Mouse (Mus musculus): Measurements from ENCODE around the gene Myo9b. TPM values are rescaled to one million over a fixed set of nuclear protein-coding genes. Genes with fewer than 3 reads are reported as not detected.
"Not testable (repeated sequence)": the region's sequence is repeated elsewhere in the genome, so short reads cannot be mapped to it uniquely, and the experiment has no call there.

Gene Myo9b
- total RNA-seq, 2 experiments from 2014 or later = 17.6 to 25.9 TPM

- DNase-seq = no peak
Measured at GRCm38 (mm10) chr8:71296784-71297183, 24.3 kb downstream of the Myo9b start.

GRCm38 (mm10) chr8:71297439-71297838, 24.9 kb downstream of the Myo9b start:
- no peak for DNase-seq

- DNase-seq = no peak
Measured at GRCm38 (mm10) chr8:71299716-71300115, 27.2 kb downstream of the Myo9b start.

GRCm38 (mm10) chr8:71302788-71303187, 30.3 kb downstream of the Myo9b start:
- no peak for DNase-seq

- DNase-seq = no peak
Measured at GRCm38 (mm10) chr8:71303632-71304031, 31.1 kb downstream of the Myo9b start.

GRCm38 (mm10) chr8:71305988-71306387, 33.5 kb downstream of the Myo9b start:
- no peak for DNase-seq

GRCm38 (mm10) chr8:71307371-71307770, 34.9 kb downstream of the Myo9b start:
- DNase-seq = no peak

- no peak for DNase-seq
Measured at GRCm38 (mm10) chr8:71307913-71308312, 35.4 kb downstream of the Myo9b start.

GRCm38 (mm10) chr8:71310446-71310845, 37.9 kb downstream of the Myo9b start:
- no peak for DNase-seq

- peak; percentile 57 for DNase-seq
Measured at GRCm38 (mm10) chr8:71312700-71313099, 40.2 kb downstream of the Myo9b start.

GRCm38 (mm10) chr8:71313951-71314350, 41.4 kb downstream of the Myo9b start:
- DNase-seq = no peak

GRCm38 (mm10) chr8:71315972-71316371, 43.5 kb downstream of the Myo9b start:
- no peak for DNase-seq

- DNase-seq = no peak
Measured at GRCm38 (mm10) chr8:71316486-71317031, 44.0 kb downstream of the Myo9b start.

- DNase-seq = not testable (repeated sequence)
Measured at GRCm38 (mm10) chr8:71318610-71319009, 46.1 kb downstream of the Myo9b start.

GRCm38 (mm10) chr8:71319760-71320159, 47.2 kb downstream of the Myo9b start:
- not testable (repeated sequence) for DNase-seq

- no peak for DNase-seq
Measured at GRCm38 (mm10) chr8:71322939-71323338, 50.4 kb downstream of the Myo9b start.

GRCm38 (mm10) chr8:71324848-71325247, 52.3 kb downstream of the Myo9b start:
- no peak for DNase-seq

GRCm38 (mm10) chr8:71337834-71338233, 65.3 kb downstream of the Myo9b start:
- DNase-seq = not testable (repeated sequence)

- DNase-seq = peak; percentile 35
Measured at GRCm38 (mm10) chr8:71340625-71341024, 68.1 kb downstream of the Myo9b start.

- DNase-seq = no peak
Measured at GRCm38 (mm10) chr8:71346581-71346980, 74.1 kb downstream of the Myo9b start.

- no peak for DNase-seq
Measured at GRCm38 (mm10) chr8:71351117-71351516, 78.6 kb downstream of the Myo9b start.

GRCm38 (mm10) chr8:71351520-71351919, 79.0 kb downstream of the Myo9b start:
- DNase-seq = no peak

GRCm38 (mm10) chr8:71358026-71358425, 85.5 kb downstream of the Myo9b start:
- no peak for DNase-seq

GRCm38 (mm10) chr8:71366771-71367528, 94.4 kb downstream of the Myo9b start, which contains the start of gene Use1:
TSS of gene Use1 (plus strand) at chr8:71366848.
- peak; percentile 86 for DNase-seq
